Mouse (Mus musculus) telencephalon, adult 2 months (tissue): ENCODE measurements around the gene Plod3.
A peak's percentile ranks its signal among the peaks of the same experiment; 100 is the strongest.

Experiments
- DNase-seq: peaks from one replicate; pipeline ENCODE4 v3.0.0-alpha.2; 2011; ENCODE audit warnings: low read depth, low spot score

Gene Plod3

GRCm38 (mm10) chr5:137015913-137016312 lies 29.1 kb downstream of the Plod3 start:
- DNase-seq: no peak

- no peak for DNase-seq
Measured at GRCm38 (mm10) chr5:137024318-137024717, 37.5 kb downstream of the Plod3 start.

DNA sequence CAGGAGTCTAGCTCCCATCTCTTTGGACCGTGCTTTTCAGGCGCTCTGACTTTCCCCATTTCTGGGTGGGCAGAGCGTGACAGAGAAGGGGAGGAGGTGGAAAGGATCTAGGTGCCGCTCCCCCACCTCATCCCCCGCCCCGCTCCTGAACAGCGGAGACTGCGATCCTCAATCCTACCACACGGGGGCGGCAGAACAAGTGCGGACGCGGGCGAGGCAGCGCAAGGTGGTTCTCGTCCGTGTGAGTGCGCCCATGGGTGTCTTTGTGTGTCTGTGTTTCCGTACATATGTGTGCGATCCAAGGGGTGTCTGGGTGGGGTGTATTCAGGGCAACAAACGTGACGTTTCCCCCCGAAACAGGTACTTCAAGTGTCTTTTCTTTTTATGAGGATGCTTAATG lies 38.3 kb downstream of the Plod3 start:
- DNase-seq: no peak

GRCm38 (mm10) chr5:137026092-137026491 lies 39.3 kb downstream of the Plod3 start, which contains the start of gene Vgf:
Gene Vgf, plus strand, starts transcription at chr5:137026392.
- no peak for DNase-seq

DNA sequence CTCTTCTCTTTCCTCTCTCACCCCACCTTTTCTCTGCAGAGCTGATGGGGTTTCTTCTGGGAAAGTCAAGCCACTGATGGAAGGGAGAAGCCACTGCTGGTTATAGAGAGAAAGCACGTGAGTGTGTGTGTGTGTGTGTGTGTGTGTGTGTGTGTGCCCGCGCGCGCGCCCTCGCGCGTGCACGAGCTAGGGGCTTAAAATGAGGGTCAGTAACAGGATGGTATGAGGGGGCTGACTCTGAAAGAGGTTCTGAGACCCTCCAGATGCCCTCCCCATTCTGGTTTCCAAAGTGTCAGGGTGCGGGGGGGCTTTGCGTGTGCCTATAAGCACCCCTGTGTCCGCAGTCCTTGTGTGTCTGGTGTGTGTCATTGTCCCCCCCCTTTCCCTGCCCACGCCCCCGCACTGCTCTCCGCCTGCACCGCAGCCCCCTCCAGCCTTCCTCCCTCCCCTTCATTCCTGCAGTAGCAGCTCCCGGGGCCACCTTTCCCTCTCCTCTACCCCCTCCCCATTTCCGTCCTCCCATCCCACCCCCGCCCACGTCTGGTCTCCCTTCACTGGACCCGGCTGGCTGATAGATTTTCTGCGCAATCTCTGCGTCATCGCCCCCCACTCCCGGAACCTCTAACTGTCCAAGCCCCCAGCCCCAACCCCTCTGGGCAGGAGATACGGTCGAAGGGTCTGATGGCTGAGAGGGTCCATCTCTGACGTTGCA lies 41.9 kb downstream of the Plod3 start:
- DNase-seq: no peak

GRCm38 (mm10) chr5:137029273-137029585 lies 42.4 kb downstream of the Plod3 start:
- DNase-seq: no peak

GRCm38 (mm10) chr5:137029643-137030415 lies 43.0 kb downstream of the Plod3 start:
- peak; percentile 86 for DNase-seq

DNA sequence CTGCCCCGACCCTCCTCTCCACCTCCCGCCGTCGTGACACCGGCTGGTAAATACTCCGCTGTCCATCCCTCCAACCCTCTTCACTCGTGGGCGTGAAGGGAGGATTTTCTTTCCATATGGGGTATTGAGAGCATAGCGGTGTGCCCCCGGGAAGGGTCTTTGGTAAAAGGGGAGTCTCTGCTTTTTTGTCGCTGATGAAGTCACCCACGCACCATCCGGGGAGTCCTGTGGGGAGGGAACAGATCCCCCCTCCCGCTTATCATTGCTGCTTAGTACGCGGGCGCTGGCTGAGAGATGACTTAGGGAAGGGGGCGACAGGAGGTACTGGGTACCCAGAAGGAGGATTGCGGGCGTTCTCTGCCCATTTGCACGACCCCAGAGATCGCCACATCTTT lies 43.6 kb downstream of the Plod3 start:
- no peak for DNase-seq

- no peak for DNase-seq
Measured at GRCm38 (mm10) chr5:137031076-137032032, 44.5 kb downstream of the Plod3 start.

- no peak for DNase-seq
Measured at GRCm38 (mm10) chr5:137032033-137032421, 45.2 kb downstream of the Plod3 start.

DNA sequence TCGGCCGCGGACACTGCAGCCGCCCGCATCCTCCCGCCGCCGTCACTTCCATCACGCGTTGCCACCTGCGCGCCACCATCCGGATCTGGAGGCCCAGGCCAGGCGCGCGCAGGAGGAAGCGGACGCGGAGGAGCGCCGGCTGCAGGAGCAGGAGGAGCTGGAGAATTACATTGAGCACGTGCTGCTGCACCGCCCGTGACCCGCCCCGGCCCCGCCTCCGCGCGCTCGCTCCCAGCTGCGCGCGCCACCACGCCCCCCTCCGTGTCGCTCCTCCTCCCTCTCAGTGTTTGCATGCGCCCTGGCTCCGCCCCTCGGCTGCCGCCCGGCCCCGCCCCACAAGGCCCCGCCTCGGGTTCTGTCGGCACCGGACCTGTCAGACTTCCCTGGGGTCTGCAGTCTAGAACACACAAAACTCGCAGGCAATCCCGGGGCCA lies 45.8 kb downstream of the Plod3 start:
- DNase-seq: peak; percentile 75

GRCm38 (mm10) chr5:137036211-137036610 lies 49.4 kb downstream of the Plod3 start:
- DNase-seq: no peak

DNA sequence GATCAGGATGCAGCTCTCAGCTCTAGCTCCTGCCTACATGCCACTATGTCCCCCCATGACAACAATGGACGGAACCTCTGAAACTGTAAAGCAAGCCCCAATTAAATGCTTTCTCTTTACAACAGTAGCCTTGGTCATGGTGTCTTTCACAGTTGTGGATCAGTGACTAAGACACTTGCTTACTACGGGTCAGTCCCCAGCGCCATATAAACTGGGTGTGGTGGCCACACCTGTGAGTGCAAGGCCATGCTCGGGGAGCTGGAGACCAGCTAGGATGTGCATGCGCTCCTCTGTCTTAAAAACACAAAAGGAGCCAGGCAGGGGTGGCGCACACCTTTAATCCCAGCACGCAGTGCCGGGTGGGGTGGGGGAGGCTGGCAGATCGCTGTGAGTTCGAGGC lies 52.6 kb downstream of the Plod3 start:
- no peak for DNase-seq

DNA sequence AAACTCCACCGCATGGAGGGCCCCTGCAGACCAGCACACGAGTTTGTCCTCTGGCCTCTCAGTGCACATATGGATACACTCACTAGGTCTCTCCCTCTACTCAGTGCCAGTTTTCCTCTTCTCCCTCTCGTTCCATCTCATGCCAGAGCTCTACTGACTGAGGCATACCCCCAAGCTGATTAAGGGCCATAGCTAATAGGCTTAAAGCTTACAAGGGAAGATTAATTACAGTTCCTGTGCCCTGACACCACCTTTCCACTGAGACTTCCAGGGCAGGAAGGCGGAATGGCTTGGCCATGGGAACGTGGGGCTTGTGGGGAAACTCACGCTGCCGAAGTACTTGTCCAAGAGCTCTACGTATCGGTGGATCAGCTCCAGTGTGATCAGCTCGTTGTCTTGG lies 54.6 kb downstream of the Plod3 start:
- no peak for DNase-seq

DNA sequence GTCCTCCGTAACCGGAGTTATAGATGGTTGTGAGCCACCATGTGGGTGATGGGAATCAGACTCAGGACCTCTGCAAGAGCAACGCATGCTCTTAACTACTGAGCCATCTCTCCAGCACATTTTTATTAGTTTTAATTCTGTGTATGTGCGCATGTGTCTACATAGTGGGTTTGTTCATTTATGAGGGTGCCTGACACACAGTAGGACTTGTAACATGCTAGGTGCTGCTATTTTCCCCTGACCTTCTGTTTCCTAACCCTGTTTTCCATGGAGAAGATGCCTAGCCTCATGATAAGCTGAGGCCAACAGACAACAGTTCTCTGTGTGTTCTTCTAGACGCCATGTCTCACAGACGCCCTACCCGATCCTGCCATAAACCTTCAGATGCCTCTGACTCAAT lies 57.2 kb downstream of the Plod3 start:
- no peak for DNase-seq

DNA sequence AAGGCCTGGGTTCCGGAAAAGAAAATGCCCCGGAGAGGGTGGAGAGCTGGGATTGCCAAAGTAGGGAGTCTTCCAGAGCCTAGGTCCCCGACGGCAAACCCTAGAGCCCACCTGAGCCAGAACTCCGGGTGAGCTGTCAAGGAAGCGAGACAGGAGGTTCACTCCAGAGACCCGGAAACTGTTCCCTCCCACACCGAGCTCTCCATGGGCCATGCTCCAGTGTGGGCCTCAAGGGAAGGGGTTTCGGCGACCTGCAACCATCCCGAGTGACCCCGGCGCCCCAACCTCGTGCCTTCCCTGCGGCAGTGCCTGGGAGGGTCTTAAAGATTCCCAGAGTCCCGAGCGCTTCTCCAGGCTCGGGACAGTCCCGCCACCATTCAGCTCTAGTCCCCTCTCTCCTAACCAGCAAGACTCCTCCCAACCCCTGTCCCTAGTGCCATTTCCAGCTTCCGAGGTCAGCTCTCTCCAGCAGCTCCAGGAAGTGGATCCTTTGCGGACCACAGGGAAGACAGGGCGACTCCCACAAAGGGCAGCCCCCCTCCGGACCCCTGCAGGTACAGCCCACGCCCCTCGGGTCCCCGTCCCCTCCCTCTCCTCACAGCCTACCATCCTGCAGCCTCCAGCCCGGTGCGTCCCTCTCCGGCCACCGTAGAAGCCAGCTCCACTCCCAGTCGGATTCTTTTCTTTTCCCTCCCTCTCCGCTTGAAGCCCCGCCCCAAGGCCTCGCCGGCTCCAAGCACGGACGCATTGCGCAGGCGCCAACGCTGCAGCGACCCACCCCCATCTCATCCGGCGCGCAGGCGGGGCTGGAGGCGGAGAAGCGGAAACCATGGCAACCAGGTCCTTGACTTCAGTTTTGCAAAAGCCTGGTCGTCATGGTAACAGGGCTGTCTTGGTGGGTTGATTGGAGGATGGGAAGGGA lies 58.8 kb downstream of the Plod3 start, which contains the start of gene Ap1s1:
Gene Ap1s1, minus strand, starts transcription at position 734 of the 922 bp plus-strand sequence.
- DNase-seq: peak; percentile 98
